16 mouse cellular contexts compared by ENCODE assay signal in the genomic region with DNA sequence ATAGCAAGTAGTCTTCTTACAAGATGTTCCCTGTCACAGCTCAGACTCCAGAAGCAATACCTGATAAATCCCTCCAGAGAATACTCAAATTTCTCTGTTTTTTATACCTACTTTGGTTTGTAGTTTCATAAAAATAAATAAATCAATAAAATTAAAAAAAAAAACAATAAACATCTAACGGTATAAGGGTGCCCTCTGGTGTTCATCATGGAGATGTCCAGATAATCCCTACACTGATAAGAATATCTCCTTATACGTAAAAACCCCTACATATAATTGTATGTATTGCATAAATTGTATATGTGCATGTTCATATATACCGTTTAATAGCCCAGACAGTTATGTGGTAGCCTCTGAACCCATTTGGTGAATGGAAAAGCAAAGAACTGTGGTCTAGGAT.
DNase-seq lines count a peak whose midpoint lies in the region; ATAC-seq and TF ChIP-seq lines count a peak whose summit lies in the region.
"Had no signal": no experiment of that assay in that cellular context is flagged by ENCODE, and none has a peak within 500 bp of the region (broad histone marks: within the 10 kb centered on the region; RNA-seq: fewer than 3 reads in every experiment).

No protein-coding gene starts in this region.

- WGBS in hindbrain, embryonic 14.5 days = 30% methylated on average over 3 of the region's 3 CpGs
- 18% methylated on average over 3 of the region's 3 CpGs for WGBS in hindbrain, embryonic 13.5 days
- WGBS in midbrain, embryonic 14.5 days = 21% methylated on average over 3 of the region's 3 CpGs
- 26% methylated on average over 3 of the region's 3 CpGs for WGBS in midbrain, embryonic 11.5 days

- no peak overlapping the region for H3K9ac ChIP-seq in hindbrain, embryonic 14.5 days
- H3K9ac ChIP-seq in hindbrain, embryonic 13.5 days = no peak overlapping the region
- no peak overlapping the region for H3K9ac ChIP-seq in midbrain, embryonic 14.5 days (replicated peaks; ENCODE audit: low read length)
- no peak overlapping the region for H3K9ac ChIP-seq in midbrain, embryonic 11.5 days (ENCODE audit: low read length)
- H3K9ac ChIP-seq in ES-E14 (ENCODE audit: insufficient read depth, low read depth, low read length, poor library complexity, severe bottlenecking) = no peak overlapping the region
- H3K9ac ChIP-seq: heart, embryonic 13.5 days; limb, embryonic 13.5 days; neural tube, embryonic 13.5 days had no signal

- H3K27ac ChIP-seq in hindbrain, embryonic 14.5 days = no peak overlapping the region
- no peak overlapping the region for H3K27ac ChIP-seq in hindbrain, embryonic 13.5 days
- no peak overlapping the region for H3K27ac ChIP-seq in midbrain, embryonic 14.5 days (replicated peaks; ENCODE audit: low read depth, low read length)
- H3K27ac ChIP-seq in midbrain, embryonic 11.5 days (ENCODE audit: low read depth, low read length) = no peak overlapping the region
- no peak overlapping the region for H3K27ac ChIP-seq in ES-E14 (ENCODE audit: insufficient read depth, low read depth, low read length, poor library complexity, severe bottlenecking)
- H3K27ac ChIP-seq: heart, embryonic 13.5 days; limb, embryonic 13.5 days; neural tube, embryonic 13.5 days had no signal

- H3K4me3 ChIP-seq in hindbrain, embryonic 14.5 days (replicated peaks; ENCODE audit: low read length) = no peak overlapping the region
- no peak overlapping the region for H3K4me3 ChIP-seq in hindbrain, embryonic 13.5 days
- H3K4me3 ChIP-seq in midbrain, embryonic 14.5 days (replicated peaks; ENCODE audit: low read depth, low read length) = no peak overlapping the region
- H3K4me3 ChIP-seq in midbrain, embryonic 11.5 days (ENCODE audit: low read depth, low read length) = no peak overlapping the region
- no peak overlapping the region for H3K4me3 ChIP-seq in ES-E14 (ENCODE audit: insufficient read depth in 1 of 2, low read depth in 1 of 2, low read length in 2 of 2, poor library complexity in 1 of 2, severe bottlenecking in 1 of 2)
- H3K4me3 ChIP-seq: heart, embryonic 13.5 days; limb, embryonic 13.5 days; neural tube, embryonic 13.5 days had no signal

- in situ Hi-C loops in ES-E14 (cut with MboI; ENCODE audit: low sequenced_read_pairs in 2 of 2, unreplicated experiment in 2 of 2) = no loop called here

- peak; percentile 28 for DNase-seq in hindbrain, embryonic 14.5 days (ENCODE audit: low spot score)
- peak; percentile 38 for DNase-seq in midbrain, embryonic 14.5 days
- DNase-seq in midbrain, embryonic 11.5 days (ENCODE audit: low spot score, missing footprints) = no peak
- DNase-seq in ES-E14 (ENCODE audit: low read depth, low spot score) = no peak
- DNase-seq in embryo, embryonic 11 days = peak; percentile 1
- no peak for DNase-seq in heart, postnatal 25 days (ENCODE audit: low spot score)
- DNase-seq in heart, postnatal 10 days = no peak
- DNase-seq: kidney, postnatal 14 days; layer of hippocampus, adult 9-11 months; lung, postnatal 14 days; thymus, postnatal 14 days had no signal

- H3K4me1 ChIP-seq in hindbrain, embryonic 14.5 days (replicated peaks; ENCODE audit: control insufficient read depth, insufficient read depth, low read length) = no peaks in the 10 kb centered on the region
- no peaks in the 10 kb centered on the region for H3K4me1 ChIP-seq in hindbrain, embryonic 13.5 days (replicated peaks)
- no peaks in the 10 kb centered on the region for H3K4me1 ChIP-seq in midbrain, embryonic 14.5 days (ENCODE audit: control insufficient read depth, insufficient read depth, low read length)
- H3K4me1 ChIP-seq in midbrain, embryonic 11.5 days (ENCODE audit: control insufficient read depth, insufficient read depth, low read length) = no peaks in the 10 kb centered on the region
- H3K4me1 ChIP-seq in ES-E14 (ENCODE audit: control insufficient read depth in 2 of 2, insufficient read depth in 2 of 2, low read length in 2 of 2, poor library complexity in 1 of 2) = no peaks in the 10 kb centered on the region
- H3K4me1 ChIP-seq: heart, embryonic 13.5 days; limb, embryonic 13.5 days; neural tube, embryonic 13.5 days had no signal

- intact Hi-C loops in heart, postnatal 25 days (cut with DNase I) = loop anchor here (5.0 kb wide), 1 partner anchor 1127 kb away; no protein-coding TSS in a partner anchor
- intact Hi-C loops in heart, postnatal 10 days (cut with DNase I) = loop anchor here (5.0 kb wide), 2 partner anchors 1127 to 1157 kb away; no protein-coding TSS in a partner anchor

- H3K27me3 ChIP-seq in hindbrain, embryonic 14.5 days (ENCODE audit: control insufficient read depth, insufficient read depth, low read length) = no peaks in the 10 kb centered on the region
- H3K27me3 ChIP-seq in hindbrain, embryonic 13.5 days = no peaks in the 10 kb centered on the region
- H3K27me3 ChIP-seq in midbrain, embryonic 14.5 days (ENCODE audit: control insufficient read depth, insufficient read depth, low read length) = no peaks in the 10 kb centered on the region
- no peaks in the 10 kb centered on the region for H3K27me3 ChIP-seq in midbrain, embryonic 11.5 days (ENCODE audit: control insufficient read depth, insufficient read depth, low read length)
- H3K27me3 ChIP-seq: limb, embryonic 13.5 days; neural tube, embryonic 13.5 days had no signal

- no peak overlapping the region for H3K4me2 ChIP-seq in hindbrain, embryonic 14.5 days (replicated peaks)
- no peak overlapping the region for H3K4me2 ChIP-seq in hindbrain, embryonic 13.5 days
- no peak overlapping the region for H3K4me2 ChIP-seq in midbrain, embryonic 14.5 days (ENCODE audit: low read length)
- H3K4me2 ChIP-seq in midbrain, embryonic 11.5 days = no peak overlapping the region
- H3K4me2 ChIP-seq: heart, embryonic 13.5 days; limb, embryonic 13.5 days; neural tube, embryonic 13.5 days had no signal

- ATAC-seq in hindbrain, embryonic 14.5 days (ENCODE audit: low FRiP score) = no peak
- no peak for ATAC-seq in hindbrain, embryonic 13.5 days (ENCODE audit: low FRiP score)
- ATAC-seq in midbrain, embryonic 14.5 days (ENCODE audit: low FRiP score, low TSS enrichment) = no peak
- ATAC-seq in midbrain, embryonic 11.5 days (ENCODE audit: low FRiP score) = no peak
- ATAC-seq: intestine, embryonic 16.5 days had no signal

- H3K36me3 ChIP-seq in hindbrain, embryonic 14.5 days (replicated peaks; ENCODE audit: control insufficient read depth, insufficient read depth) = no peaks in the 10 kb centered on the region
- H3K36me3 ChIP-seq in hindbrain, embryonic 13.5 days = no peaks in the 10 kb centered on the region
- H3K36me3 ChIP-seq in midbrain, embryonic 14.5 days (ENCODE audit: control insufficient read depth, insufficient read depth, low read length) = no peaks in the 10 kb centered on the region
- no peaks in the 10 kb centered on the region for H3K36me3 ChIP-seq in midbrain, embryonic 11.5 days (ENCODE audit: control insufficient read depth, insufficient read depth, low read length)
- H3K36me3 ChIP-seq in ES-E14 (ENCODE audit: control insufficient read depth, insufficient read depth, low read length, poor library complexity, severe bottlenecking) = no peaks in the 10 kb centered on the region
- H3K36me3 ChIP-seq: heart, embryonic 13.5 days; limb, embryonic 13.5 days; neural tube, embryonic 13.5 days had no signal

- H3K9me3 ChIP-seq in hindbrain, embryonic 14.5 days (ENCODE audit: control insufficient read depth, low read length) = no peaks in the 10 kb centered on the region
- H3K9me3 ChIP-seq in hindbrain, embryonic 13.5 days = no peaks in the 10 kb centered on the region
- no peaks in the 10 kb centered on the region for H3K9me3 ChIP-seq in midbrain, embryonic 14.5 days (ENCODE audit: control insufficient read depth, low read length)
- no peaks in the 10 kb centered on the region for H3K9me3 ChIP-seq in midbrain, embryonic 11.5 days (ENCODE audit: control insufficient read depth, low read length)
- no peaks in the 10 kb centered on the region for H3K9me3 ChIP-seq in ES-E14 (ENCODE audit: control insufficient read depth, insufficient read depth, low read depth, low read length)
- H3K9me3 ChIP-seq: heart, embryonic 13.5 days; limb, embryonic 13.5 days; neural tube, embryonic 13.5 days had no signal

TF ChIP-seq in ES-E14, 5 proteins besides CTCF, POLR2A, EP300 and RAD21:
- TF ChIP-seq HCFC1 (IDR thresholded peaks at IDR 0.05; ENCODE audit: borderline replicate concordance, insufficient read depth, low read length) (no peak), ZNF384 (IDR thresholded peaks at IDR 0.05; ENCODE audit: low read depth, low read length) (0 out of 2 replicates have a peak, but pooled peaks have one; percentile 14), CHD2 (IDR thresholded peaks at IDR 0.05; ENCODE audit: low read depth, low read length) (no peak), ZC3H11A (IDR thresholded peaks at IDR 0.05; ENCODE audit: borderline replicate concordance, low read depth, low read length) (no peak), MAFK (IDR thresholded peaks at IDR 0.05; ENCODE audit: insufficient read depth, low read depth, low read length) (no peak)

Comparison
In these comparisons a context has a peak if more than half of its experiments do, and no peak if none do; other contexts are left out.
1. DNase-seq: peak in hindbrain, embryonic 14.5 days (single experiment), midbrain, embryonic 14.5 days (single experiment) and embryo, embryonic 11 days (single experiment); none in midbrain, embryonic 11.5 days (single experiment), ES-E14 (single experiment), heart, postnatal 25 days (single experiment) and heart, postnatal 10 days (0 of 2).